Mouse (Mus musculus): ENCODE results near the gene Dmc1. TPM values are rescaled to one million over a fixed set of nuclear protein-coding genes. Genes with fewer than 3 reads are reported as not detected.

The Dmc1 gene
- total RNA-seq (2023), result not detected in 4 replicates

GRCm38 (mm10) chr15:79604990-79605665 is at the start of gene Dmc1:
TSS of gene Dmc1 (minus strand) at chr15:79605109.

GRCm38 (mm10) chr15:79546410-79547288 is 58.3 kb downstream of the Dmc1 start, which contains the start of gene Ddx17:
TSS of gene Ddx17 (minus strand) at chr15:79546741.

DNA sequence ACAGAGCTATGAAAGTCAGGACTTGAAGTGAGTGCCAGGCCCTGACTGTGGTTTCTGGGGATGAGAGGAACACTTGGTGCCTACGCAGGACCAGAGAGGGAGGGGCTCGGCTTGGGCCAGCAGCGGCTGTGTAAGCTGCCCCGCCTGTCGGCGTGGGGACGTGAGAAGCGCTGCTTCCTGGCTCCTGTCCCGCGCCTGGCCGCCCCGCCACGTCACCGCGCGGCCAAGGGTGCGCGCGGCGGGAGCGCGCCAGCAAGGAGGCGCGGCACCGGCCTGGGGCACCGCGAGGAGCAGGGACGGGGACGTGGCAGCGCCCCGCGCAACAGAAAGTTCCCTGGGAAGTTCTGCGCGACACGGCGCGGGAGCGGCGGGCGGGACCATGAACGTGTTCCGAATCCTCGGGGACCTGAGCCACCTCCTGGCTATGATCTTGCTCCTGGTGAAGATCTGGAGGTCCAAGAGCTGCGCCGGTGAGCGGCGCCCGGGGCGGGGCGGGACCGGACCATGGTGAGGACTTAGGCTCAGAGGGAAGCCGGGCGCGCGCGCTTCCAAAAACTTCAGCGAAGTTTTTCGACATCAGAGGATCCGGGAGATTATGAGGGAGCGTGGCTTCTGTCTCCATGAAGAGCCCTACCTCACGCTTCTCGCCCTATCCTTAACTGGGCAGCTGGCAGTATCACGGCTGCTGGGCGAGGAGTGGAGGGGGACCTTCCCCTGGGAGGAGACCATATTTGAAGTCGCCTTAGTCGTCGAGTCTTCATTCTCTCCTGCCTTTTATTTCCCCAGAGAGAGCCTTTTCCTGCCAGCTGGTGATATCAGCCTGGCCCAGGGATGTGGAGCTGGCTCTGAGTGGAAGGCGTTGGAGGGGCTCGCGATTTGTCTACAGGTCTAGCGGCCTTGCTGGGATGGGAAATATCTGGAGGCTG is 88.5 kb downstream of the Dmc1 start, which contains the start of gene Kdelr3:
Gene Kdelr3 (plus strand): TSS at position 241 of the 926 bp plus-strand sequence.

Other genes with a start within 250 kb of the Dmc1 start
- gene Tmem184b, start 201.5 kb downstream of the Dmc1 start, total RNA-seq (2023), result 36.7 to 44.2 TPM (median 38.3 TPM) in 4 replicates
- 41.3 to 53.2 TPM (median 43.4 TPM) in 4 replicates for gene Csnk1e, start 149.5 kb downstream of the Dmc1 start, total RNA-seq (2023)
- not detected in 4 replicates for gene Kcnj4, start 99.9 kb downstream of the Dmc1 start, total RNA-seq (2023)
- gene Kdelr3, start 88.7 kb downstream of the Dmc1 start, total RNA-seq (2023), result not detected in 4 replicates
- 407 to 417 TPM (median 412 TPM) in 4 replicates for gene Ddx17, start 58.4 kb downstream of the Dmc1 start, total RNA-seq (2023)
- gene Fam227a, start 53.8 kb upstream of the Dmc1 start, total RNA-seq (2023), result 2.7 to 4.3 TPM (median 3.5 TPM) in 4 replicates
- 3.6 to 8.9 TPM (median 7.2 TPM) in 4 replicates for gene Cby1, start 54.1 kb upstream of the Dmc1 start, total RNA-seq (2023)
- gene Tomm22, start 65.8 kb upstream of the Dmc1 start, total RNA-seq (2023), result 83.6 to 101 TPM (median 99.6 TPM) in 4 replicates
- gene Josd1, start 82.8 kb upstream of the Dmc1 start, total RNA-seq (2023), result 26.2 to 28.8 TPM (median 26.8 TPM) in 4 replicates
- gene Gtpbp1, start 85.7 kb upstream of the Dmc1 start, total RNA-seq (2023), result 67.7 to 76.0 TPM (median 68.7 TPM) in 4 replicates
- 456 to 501 TPM (median 488 TPM) in 4 replicates for gene Sun2, start 137.4 kb upstream of the Dmc1 start, total RNA-seq (2023)
- gene Dnal4, start 172.7 kb upstream of the Dmc1 start, total RNA-seq (2023), result 7.5 to 9.0 TPM (median 8.6 TPM) in 4 replicates
- gene Nptxr, start 199.7 kb upstream of the Dmc1 start, total RNA-seq (2023), result 0.21 to 0.44 TPM (median 0.24 TPM) in 4 replicates
- gene Npcd, start 229.1 kb upstream of the Dmc1 start, total RNA-seq (2023), result not detected in 4 replicates
- 10.9 to 19.0 TPM (median 15.8 TPM) in 4 replicates for gene Cbx6, start 229.6 kb upstream of the Dmc1 start, total RNA-seq (2023)

Measured in B cell, adult 62 days (primary cell).